Mouse (Mus musculus): ENCODE measurements at regions not wholly inside any gene's neighbourhood (a gene's known extent, or its start where the extent isn't known, plus 50 kb on each side); places are given as distances from the start of the nearest gene placed in this dataset.

DNA sequence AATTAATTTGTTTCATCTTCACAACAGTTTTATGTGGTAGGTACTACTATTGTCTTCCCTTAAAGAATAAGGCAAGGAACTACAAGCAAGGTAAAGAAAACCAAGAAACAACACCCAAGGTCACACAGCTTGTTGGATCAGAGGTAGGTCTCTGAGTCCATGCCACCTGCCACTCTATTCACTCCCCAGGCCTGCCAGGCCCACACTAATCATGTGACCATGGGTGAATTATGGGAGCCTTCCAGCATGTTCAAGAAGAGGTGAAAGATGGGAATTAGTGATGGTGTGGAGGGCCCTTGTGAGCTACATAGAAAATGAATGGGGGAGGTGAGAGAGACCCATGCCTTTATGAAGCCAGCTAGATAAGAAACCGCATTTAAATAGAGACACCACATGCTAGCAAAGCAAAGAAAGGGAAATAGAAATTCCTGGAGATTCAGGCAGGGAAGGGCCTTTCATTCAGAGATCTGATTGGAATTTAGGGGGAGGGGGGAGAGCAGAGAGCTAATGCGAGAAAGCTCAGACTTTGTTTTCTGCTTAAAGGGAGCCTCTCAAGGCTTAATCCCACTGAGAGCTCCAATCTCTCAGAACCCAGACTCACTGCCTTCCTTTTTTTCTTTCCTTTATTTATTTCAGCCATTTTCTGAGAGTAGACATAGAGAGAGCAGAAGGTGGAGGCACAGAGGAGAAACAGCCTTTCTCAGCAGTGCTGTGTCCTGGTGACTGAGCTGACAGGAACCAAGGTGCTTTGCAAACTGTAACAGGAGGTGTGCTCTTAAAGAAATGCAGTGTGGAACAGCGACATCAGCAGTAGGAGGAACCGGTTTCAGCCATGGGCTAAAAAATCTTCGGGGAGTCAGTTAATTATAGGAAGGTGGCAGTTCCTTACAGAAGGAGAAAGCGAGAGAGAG lies 160.0 kb downstream of the Spata19 start:
- TF ChIP-seq TAL1 (IDR thresholded peaks at IDR 0.05; ENCODE audit: low read length) (no peak), TBP (IDR thresholded peaks at IDR 0.05; ENCODE audit: low read depth, low read length) (no peak), MAFK (IDR thresholded peaks at IDR 0.05; ENCODE audit: borderline replicate concordance, low read depth, low read length) (no peak), ZNF384 (IDR thresholded peaks at IDR 0.05; ENCODE audit: low read depth, low read length) (no peak), MAZ (IDR thresholded peaks at IDR 0.05; ENCODE audit: low read depth, low read length) (no peak), E2F4 (IDR thresholded peaks at IDR 0.05; ENCODE audit: borderline replicate concordance, low read depth, low read length) (no peak), MEF2A (IDR thresholded peaks at IDR 0.05; ENCODE audit: extremely low read depth, insufficient replicate concordance, low read depth, low read length, poor library complexity, severe bottlenecking) (no peak)
- Histone ChIP-seq H3K79me2 (ENCODE audit: control insufficient read depth, insufficient read depth, low read length, poor library complexity) (no peaks in the 10 kb centered on the region), H3K9ac (ENCODE audit: control insufficient read depth, low read depth, low read length, poor library complexity, severe bottlenecking) (no peak overlapping the region), H3K27ac (ENCODE audit: control insufficient read depth, low read depth, low read length) (no peak overlapping the region), H3K9me3 (replicated peaks; ENCODE audit: insufficient read depth, low read length) (no peaks in the 10 kb centered on the region), H3K27me3 (ENCODE audit: control insufficient read depth in 1 of 2, insufficient read depth in 2 of 2, low read length in 2 of 2) (no peaks in the 10 kb centered on the region), H3K36me3 (ENCODE audit: control insufficient read depth in 1 of 2, insufficient read depth in 2 of 2, low read length in 2 of 2) (no peaks in the 10 kb centered on the region), H3K4me3 (ENCODE audit: control insufficient read depth in 1 of 2, insufficient read depth in 1 of 2, low read depth in 2 of 2, low read length in 2 of 2) (no peak overlapping the region), H3K4me1 (ENCODE audit: control insufficient read depth in 1 of 2, insufficient read depth in 2 of 2, low read length in 2 of 2) (no peaks in the 10 kb centered on the region)
- DNase-seq (ENCODE audit: low read depth, low spot score): no peak

DNA sequence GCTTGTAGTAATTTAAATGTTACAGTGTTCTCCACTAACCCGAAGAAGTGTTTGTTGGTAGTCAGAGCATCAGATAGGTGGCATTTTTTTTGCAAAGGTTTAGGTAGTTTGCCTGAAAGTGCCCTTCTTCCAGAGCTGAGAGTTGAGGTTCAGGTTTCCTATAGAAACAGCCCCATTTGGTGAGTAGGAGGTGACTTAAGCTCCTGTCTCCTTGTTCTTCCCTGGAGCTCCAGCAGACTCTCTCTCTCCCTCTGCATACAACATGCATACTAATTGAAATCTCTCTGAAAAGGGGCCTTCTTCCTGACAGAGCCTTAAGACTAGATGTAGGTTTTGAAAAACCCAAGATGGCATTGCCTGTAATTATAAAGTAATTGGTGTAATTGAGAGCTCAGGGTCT lies 161.3 kb downstream of the Spata19 start:
- H3K4me1 ChIP-seq (ENCODE audit: control insufficient read depth in 1 of 2, insufficient read depth in 2 of 2, low read length in 2 of 2): no peaks in the 10 kb centered on the region

More for the DNA sequence above, 161.3 kb downstream of the Spata19 start:
- no peak for DNase-seq (ENCODE audit: low read depth, low spot score)
- no peaks in the 10 kb centered on the region for H3K9me3 ChIP-seq (replicated peaks; ENCODE audit: insufficient read depth, low read length)
- no peaks in the 10 kb centered on the region for H3K36me3 ChIP-seq (ENCODE audit: control insufficient read depth in 1 of 2, insufficient read depth in 2 of 2, low read length in 2 of 2)
- no peak overlapping the region for H3K9ac ChIP-seq (ENCODE audit: control insufficient read depth, low read depth, low read length, poor library complexity, severe bottlenecking)
- no peak overlapping the region for H3K4me3 ChIP-seq (ENCODE audit: control insufficient read depth in 1 of 2, insufficient read depth in 1 of 2, low read depth in 2 of 2, low read length in 2 of 2)
- TF ChIP-seq ZC3H11A (IDR thresholded peaks at IDR 0.05; ENCODE audit: low read depth, low read length) (no peak), EP300 (IDR thresholded peaks at IDR 0.05; ENCODE audit: low read depth in 1 of 2, low read length in 2 of 2) (no peak), MAFK (IDR thresholded peaks at IDR 0.05; ENCODE audit: borderline replicate concordance, low read depth, low read length) (no peak), BHLHE40 (IDR thresholded peaks at IDR 0.05; ENCODE audit: borderline replicate concordance, low read depth, low read length) (no peak), POLR2A (IDR thresholded peaks at IDR 0.05; ENCODE audit: control insufficient read depth in 1 of 2, insufficient read depth in 1 of 2, low read depth in 1 of 2, low read length in 2 of 2, poor library complexity in 1 of 2) (no peak), GATA1 (IDR thresholded peaks at IDR 0.05; ENCODE audit: low read depth, low read length) (no peak), TCF12 (IDR thresholded peaks at IDR 0.05; ENCODE audit: low read depth, low read length) (no peak), CHD2 (IDR thresholded peaks at IDR 0.05; ENCODE audit: low read length) (no peak), MAX (IDR thresholded peaks at IDR 0.05; ENCODE audit: low read length) (no peak), MYB (IDR thresholded peaks at IDR 0.05; ENCODE audit: low read depth, low read length) (no peak), HCFC1 (IDR thresholded peaks at IDR 0.05; ENCODE audit: low read depth, low read length) (no peak), RCOR1 (IDR thresholded peaks at IDR 0.05; ENCODE audit: low read depth, low read length) (no peak), NELFE (IDR thresholded peaks at IDR 0.05; ENCODE audit: low read depth, low read length) (no peak), ZNF384 (IDR thresholded peaks at IDR 0.05; ENCODE audit: low read depth, low read length) (no peak), USF2 (IDR thresholded peaks at IDR 0.05; ENCODE audit: borderline replicate concordance in 1 of 2, insufficient read depth in 1 of 2, low read depth in 1 of 2, low read length in 2 of 2) (no peak), RAD21 (IDR thresholded peaks at IDR 0.05; ENCODE audit: low read depth, low read length) (no peak), POLR2AphosphoS5 (IDR thresholded peaks at IDR 0.05; ENCODE audit: borderline replicate concordance, low read depth, low read length) (no peak), ELF1 (IDR thresholded peaks at IDR 0.05; ENCODE audit: low read depth, low read length) (no peak), KAT2A (conservative IDR thresholded peaks at IDR 0.05; ENCODE audit: low read depth, low read length) (no peak), JUND (IDR thresholded peaks at IDR 0.05; ENCODE audit: low read depth, low read length) (no peak)
- no peaks in the 10 kb centered on the region for H3K79me2 ChIP-seq (ENCODE audit: control insufficient read depth, insufficient read depth, low read length, poor library complexity)
- H3K27me3 ChIP-seq (ENCODE audit: control insufficient read depth in 1 of 2, insufficient read depth in 2 of 2, low read length in 2 of 2): no peaks in the 10 kb centered on the region
- no peak overlapping the region for H3K27ac ChIP-seq (ENCODE audit: control insufficient read depth, low read depth, low read length)
